Mouse (Mus musculus) heart, postnatal 0 days (tissue): ENCODE data around the gene Tesk2. TPM values are rescaled to one million over a fixed set of nuclear protein-coding genes. Genes with fewer than 3 reads are reported as not detected.
"Not testable (repeated sequence)": the region's sequence is repeated elsewhere in the genome, so short reads cannot be mapped to it uniquely, and the experiment has no call there.

Experiments
- ATAC-seq: fragments of 200-750 bp; cut with Nextera tagmentation; 2 replicates; pipeline ENCODE4 v1.8.0; 2017; ENCODE audit warnings: low read depth, moderate number of reproducible peaks, moderate library complexity; ENCODE audit not compliant: insufficient read depth
- DNase-seq: peaks from one replicate; pipeline ENCODE4 v3.0.0-alpha.2; 2016; ENCODE audit warnings: low spot score
- H3K27ac ChIP-seq: fragments of 300-500 bp; sonication (generic); 2 replicates; pipeline ENCODE4 v1.5.1; 2014; ENCODE audit warnings: low read depth, mild to moderate bottlenecking
- H3K27me3 ChIP-seq: fragments of 300-500 bp; sonication (generic); 2 replicates; pipeline ENCODE4 v1.6.1; 2014; ENCODE audit warnings: low read length, mixed read lengths; ENCODE audit not compliant: control insufficient read depth, insufficient read depth
- H3K36me3 ChIP-seq: fragments of 300-500 bp; sonication (generic); replicated peaks from 2 replicates; pipeline ENCODE4 v1.6.1; 2014; ENCODE audit warnings: low read length, mixed read lengths; ENCODE audit not compliant: control insufficient read depth, insufficient read depth
- H3K4me1 ChIP-seq: fragments of 300-500 bp; sonication (generic); 2 replicates; pipeline ENCODE4 v1.6.1; 2014; ENCODE audit warnings: antibody characterized with exemption; ENCODE audit not compliant: control insufficient read depth, insufficient read depth
- H3K4me2 ChIP-seq: fragments of 300-500 bp; sonication (generic); 2 replicates; pipeline ENCODE4 v1.6.1; 2014; ENCODE audit warnings: low read depth, mild to moderate bottlenecking, low read length, moderate library complexity
- H3K4me3 ChIP-seq: fragments of 300-500 bp; sonication (generic); 2 replicates; pipeline ENCODE4 v1.5.1; 2014; ENCODE audit warnings: low read depth, low read length
- H3K9ac ChIP-seq: fragments of 300-500 bp; sonication (generic); replicated peaks from 2 replicates; pipeline ENCODE4 v1.6.1; 2014; ENCODE audit warnings: low read depth, low read length, mixed read lengths
- H3K9me3 ChIP-seq: fragments of 300-500 bp; sonication (generic); replicated peaks from 2 replicates; pipeline ENCODE4 v1.6.1; 2016; ENCODE audit warnings: low read length; ENCODE audit not compliant: control insufficient read depth
- CTCF ChIP-seq: IDR thresholded peaks from 2 replicates; pipeline ENCODE4 v1.5.1; 2016; ENCODE audit warnings: antibody characterized with exemption, control low read depth, low read depth
- EP300 ChIP-seq: IDR thresholded peaks from 2 replicates; pipeline ENCODE4 v1.6.1; 2016; ENCODE audit warnings: antibody characterized with exemption, low read depth
- WGBS: fragments of 180-500 bp; shearing (Covaris S2); extraction: QIAGEN DNeasy Blood & Tissue Kit; methylation state at CpG from one replicate; pipeline ENCODE4 v1.1.7; 2014; 5-methylcytosine and 5-hydroxymethylcytosine counted together
- polyA plus RNA-seq: library from polyadenylated mRNA; unstranded; fragments of >200 nt; fragmentation: Nextera tagmentation; extraction: Ambion mirVana; gene quantifications from 2 replicates; pipeline ENCODE4 v1.2.1, GENCODE M21; 2015
- total RNA-seq: library from RNA; depleted of rRNA; stranded (reverse); fragments of >200 nt; gene quantifications from 2 replicates; pipeline ENCODE4 v1.2.3, GENCODE M21; 2014; ENCODE audit warnings: low replicate concordance

Gene Tesk2
- total and polyA plus RNA-seq, 2 experiments from 2014 or later: 1.3 to 2.3 TPM

- no peaks in the 10 kb centered on the region for H3K27me3 ChIP-seq
- H3K4me1 ChIP-seq: 0 out of 2 replicates have a peak, but pooled peaks cover 5% of the 10 kb centered on the region
- H3K27ac ChIP-seq: no peak overlapping the region
- no peaks in the 10 kb centered on the region for H3K36me3 ChIP-seq
- ATAC-seq (no peak), DNase-seq (no peak)
- H3K4me3 ChIP-seq: no peak overlapping the region
- TF ChIP-seq EP300: no peak
- no peak for TF ChIP-seq CTCF
- H3K9me3 ChIP-seq: no peaks in the 10 kb centered on the region
- H3K9ac ChIP-seq: no peak overlapping the region
- WGBS: 41% methylated on average over 6 of the region's 6 CpGs
- H3K4me2 ChIP-seq: no peak overlapping the region
Measured at GRCm38 (mm10) chr4:116830070-116830368, 109.3 kb downstream of the Tesk2 start.

GRCm38 (mm10) chr4:116838999-116839398 lies 118.3 kb downstream of the Tesk2 start:
- Histone ChIP-seq H3K4me3 (no peak overlapping the region), H3K9me3 (no peaks in the 10 kb centered on the region), H3K27ac (no peak overlapping the region), H3K4me1 (no peaks in the 10 kb centered on the region), H3K9ac (no peak overlapping the region), H3K27me3 (0 out of 2 replicates have a peak, but pooled peaks cover 7% of the 10 kb centered on the region), H3K4me2 (no peak overlapping the region), H3K36me3 (no peaks in the 10 kb centered on the region)
- ATAC-seq (no peak), DNase-seq (no peak)
- TF ChIP-seq CTCF (no peak), EP300 (no peak)
- WGBS: 55% methylated on average over 2 of the region's 2 CpGs

GRCm38 (mm10) chr4:116840096-116840495 lies 119.3 kb downstream of the Tesk2 start:
- H3K9ac ChIP-seq, H3K4me1 ChIP-seq, H3K4me3 ChIP-seq, H3K27me3 ChIP-seq, H3K36me3 ChIP-seq, H3K27ac ChIP-seq, H3K9me3 ChIP-seq, ATAC-seq, DNase-seq: not testable (repeated sequence)
- H3K4me2 ChIP-seq: peak overlapping the region; percentile 34; the same call in 1 of the 2 replicates
- 12% methylated on average over 20 of the region's 29 CpGs for WGBS

GRCm38 (mm10) chr4:116840841-116841240 lies 120.1 kb downstream of the Tesk2 start:
- 78% methylated on average over 6 of the region's 6 CpGs for WGBS
- H3K27me3 ChIP-seq: 0 out of 2 replicates have a peak, but pooled peaks cover 7% of the 10 kb centered on the region
- no peak overlapping the region for H3K9ac ChIP-seq
- DNase-seq: no peak
- ATAC-seq: no peak
- no peaks in the 10 kb centered on the region; the same call in 1 of the 2 replicates for H3K9me3 ChIP-seq
- no peak overlapping the region for H3K4me3 ChIP-seq
- no peak overlapping the region for H3K27ac ChIP-seq
- no peaks in the 10 kb centered on the region for H3K36me3 ChIP-seq
- TF ChIP-seq EP300 (no peak), CTCF (no peak)
- H3K4me2 ChIP-seq: no peak overlapping the region
- H3K4me1 ChIP-seq: no peaks in the 10 kb centered on the region

GRCm38 (mm10) chr4:116844324-116844723 lies 123.6 kb downstream of the Tesk2 start:
- TF ChIP-seq EP300 (no peak), CTCF (no peak)
- Histone ChIP-seq H3K27ac (no peak overlapping the region), H3K9me3 (no peaks in the 10 kb centered on the region; the same call in 1 of the 2 replicates), H3K4me3 (no peak overlapping the region), H3K4me2 (no peak overlapping the region), H3K36me3 (no peaks in the 10 kb centered on the region), H3K27me3 (0 out of 2 replicates have a peak, but pooled peaks cover 4% of the 10 kb centered on the region), H3K4me1 (no peaks in the 10 kb centered on the region), H3K9ac (no peak overlapping the region)
- 95% methylated on average over 3 of the region's 3 CpGs for WGBS
- no peak for ATAC-seq
- no peak for DNase-seq

GRCm38 (mm10) chr4:116849901-116850300 lies 129.2 kb downstream of the Tesk2 start:
- WGBS: 78% methylated on average over 3 of the region's 3 CpGs
- no peak for TF ChIP-seq CTCF
- no peak for TF ChIP-seq EP300
- no peaks in the 10 kb centered on the region for H3K27me3 ChIP-seq

More at GRCm38 (mm10) chr4:116849901-116850300, 129.2 kb downstream of the Tesk2 start:
- Histone ChIP-seq H3K36me3 (no peaks in the 10 kb centered on the region), H3K4me1 (no peaks in the 10 kb centered on the region), H3K9ac (no peak overlapping the region), H3K4me3 (no peak overlapping the region), H3K27ac (no peak overlapping the region), H3K4me2 (no peak overlapping the region), H3K9me3 (no peaks in the 10 kb centered on the region)
- no peak for DNase-seq
- ATAC-seq: no peak
